Mouse (Mus musculus): Measurements from ENCODE around the gene Cebpe. TPM values are rescaled to one million over a fixed set of nuclear protein-coding genes. Genes with fewer than 3 reads are reported as not detected.

Cebpe gene
- polyA plus RNA-seq (2015; fragmentation: Illumina TruSeq; extraction: RNeasy Lipid Tissue Mini Kit (QIAGEN cat#74804); ENCODE audit: insufficient read depth, low read depth, low replicate concordance): not detected

GRCm38 (mm10) chr14:54712074-54712473, at the start of gene Cebpe:
Gene Cebpe (minus strand): TSS chr14:54712174.

DNA sequence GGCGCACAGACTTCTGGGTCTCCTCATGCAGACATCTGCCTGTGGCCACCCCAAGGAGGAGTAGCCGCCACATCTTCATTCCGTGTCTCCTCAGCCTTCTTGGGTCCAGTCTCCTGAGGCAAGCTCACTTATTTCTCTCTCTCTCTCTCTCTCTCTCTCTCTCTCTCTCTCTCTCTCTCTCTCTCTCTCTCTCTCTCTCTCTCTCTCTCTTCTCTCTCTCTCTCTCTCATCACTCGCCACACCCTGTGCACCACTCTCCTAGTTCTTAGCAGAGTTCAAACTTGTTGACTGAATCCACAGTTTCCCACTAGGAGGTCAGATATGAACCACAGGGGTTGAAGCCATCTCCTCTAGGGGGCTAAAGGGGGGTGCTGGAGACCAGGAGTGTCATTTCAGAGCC, 13.2 kb downstream of the Cebpe start, which contains the start of gene Gm29776:
Gene Gm29776, minus strand, starts transcription at position 101 of the 400 bp plus-strand sequence.

DNA sequence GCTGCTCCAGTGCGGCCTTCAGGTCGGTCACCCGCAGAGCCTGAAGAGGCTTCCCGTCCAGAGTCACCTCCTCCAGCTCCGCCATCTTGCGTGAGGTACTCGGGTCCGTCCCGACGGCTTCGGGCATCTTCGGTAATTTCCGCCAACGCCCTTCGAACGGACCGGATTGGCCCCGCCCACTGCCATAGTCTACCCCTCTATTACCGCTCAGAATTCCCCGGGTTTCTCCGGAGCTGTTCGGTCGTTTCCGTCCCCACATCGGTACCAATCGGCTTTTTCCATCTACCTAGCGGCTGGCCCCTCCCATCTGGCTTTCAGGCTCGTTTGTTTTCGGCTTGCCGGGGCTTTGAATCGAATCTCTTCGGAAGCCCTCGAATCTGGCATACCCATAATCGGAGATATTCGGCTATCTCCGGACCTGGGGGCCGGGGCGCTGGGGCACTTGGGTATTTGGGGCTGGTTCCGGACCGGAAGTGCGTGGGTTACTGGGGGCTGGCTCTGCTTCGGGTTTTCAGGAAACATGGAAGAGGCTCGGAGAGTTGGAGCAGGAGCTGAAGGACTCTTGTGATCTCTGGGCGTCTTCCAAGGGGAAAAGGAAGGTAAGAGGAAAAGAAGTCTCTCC, 25.3 kb downstream of the Cebpe start, which contains the start of gene Acin1:
Gene Acin1, minus strand, starts transcription at position 410 of the 622 bp plus-strand sequence.

DNA sequence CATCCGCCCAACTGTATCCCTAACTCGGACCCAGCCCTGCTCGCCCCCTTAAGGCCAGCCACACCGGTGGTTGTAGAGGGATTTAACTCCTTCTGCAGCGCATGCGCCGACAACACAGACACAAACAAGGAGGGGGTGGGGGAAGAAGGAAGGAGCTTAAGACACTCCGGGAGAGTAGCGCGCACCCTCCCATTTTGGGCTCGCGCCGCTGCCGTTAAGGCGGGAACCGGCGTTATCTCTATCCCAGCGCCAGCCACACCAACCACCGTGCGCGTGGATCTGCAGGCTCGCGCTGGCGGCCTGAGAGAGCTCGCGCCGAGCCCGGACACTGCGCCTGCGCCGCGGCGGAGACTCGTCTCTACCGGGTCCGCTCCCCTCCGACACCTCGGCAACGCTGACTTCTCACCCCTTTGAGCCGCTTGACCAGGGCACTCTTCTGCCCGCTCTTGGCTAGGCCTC, 25.9 kb downstream of the Cebpe start, which contains the start of gene 1700123O20Rik:
Gene 1700123O20Rik, plus strand, starts transcription at position 154 of the 459 bp plus-strand sequence.

Other genes starting within 250 kb of the Cebpe start
- gene Lrp10, start 248.0 kb downstream of the Cebpe start, polyA plus RNA-seq (2015; fragmentation: Illumina TruSeq; extraction: RNeasy Lipid Tissue Mini Kit (QIAGEN cat#74804); ENCODE audit: insufficient read depth, low read depth, low replicate concordance): 15.9 TPM
- gene Rem2, start 236.1 kb downstream of the Cebpe start, polyA plus RNA-seq (2015; fragmentation: Illumina TruSeq; extraction: RNeasy Lipid Tissue Mini Kit (QIAGEN cat#74804); ENCODE audit: insufficient read depth, low read depth, low replicate concordance): not detected
- 3.7 TPM for gene Prmt5, start 194.6 kb downstream of the Cebpe start, polyA plus RNA-seq (2015; fragmentation: Illumina TruSeq; extraction: RNeasy Lipid Tissue Mini Kit (QIAGEN cat#74804); ENCODE audit: insufficient read depth, low read depth, low replicate concordance)
- gene Haus4, start 157.6 kb downstream of the Cebpe start, polyA plus RNA-seq (2015; fragmentation: Illumina TruSeq; extraction: RNeasy Lipid Tissue Mini Kit (QIAGEN cat#74804); ENCODE audit: insufficient read depth, low read depth, low replicate concordance): 3.0 TPM
- 6.6 TPM for gene Ajuba, start 134.6 kb downstream of the Cebpe start, polyA plus RNA-seq (2015; fragmentation: Illumina TruSeq; extraction: RNeasy Lipid Tissue Mini Kit (QIAGEN cat#74804); ENCODE audit: insufficient read depth, low read depth, low replicate concordance)
- gene 4931414P19Rik, start 106.2 kb downstream of the Cebpe start, polyA plus RNA-seq (2015; fragmentation: Illumina TruSeq; extraction: RNeasy Lipid Tissue Mini Kit (QIAGEN cat#74804); ENCODE audit: insufficient read depth, low read depth, low replicate concordance): 2.7 TPM
- gene Psmb5, start 94.2 kb downstream of the Cebpe start, polyA plus RNA-seq (2015; fragmentation: Illumina TruSeq; extraction: RNeasy Lipid Tissue Mini Kit (QIAGEN cat#74804); ENCODE audit: insufficient read depth, low read depth, low replicate concordance): 27.3 TPM
- not detected for gene Psmb11, start 90.7 kb downstream of the Cebpe start, polyA plus RNA-seq (2015; fragmentation: Illumina TruSeq; extraction: RNeasy Lipid Tissue Mini Kit (QIAGEN cat#74804); ENCODE audit: insufficient read depth, low read depth, low replicate concordance)
- gene Gm17606, start 71.2 kb downstream of the Cebpe start, polyA plus RNA-seq (2015; fragmentation: Illumina TruSeq; extraction: RNeasy Lipid Tissue Mini Kit (QIAGEN cat#74804); ENCODE audit: insufficient read depth, low read depth, low replicate concordance): not detected
- gene Cdh24, start 70.8 kb downstream of the Cebpe start, polyA plus RNA-seq (2015; fragmentation: Illumina TruSeq; extraction: RNeasy Lipid Tissue Mini Kit (QIAGEN cat#74804); ENCODE audit: insufficient read depth, low read depth, low replicate concordance): 0.83 TPM
- gene 1700123O20Rik, start 26.0 kb downstream of the Cebpe start, polyA plus RNA-seq (2015; fragmentation: Illumina TruSeq; extraction: RNeasy Lipid Tissue Mini Kit (QIAGEN cat#74804); ENCODE audit: insufficient read depth, low read depth, low replicate concordance): 8.7 TPM
- gene Acin1, start 25.2 kb downstream of the Cebpe start, polyA plus RNA-seq (2015; fragmentation: Illumina TruSeq; extraction: RNeasy Lipid Tissue Mini Kit (QIAGEN cat#74804); ENCODE audit: insufficient read depth, low read depth, low replicate concordance): 44.3 TPM
- not detected for gene Gm29776, start 13.3 kb downstream of the Cebpe start, polyA plus RNA-seq (2015; fragmentation: Illumina TruSeq; extraction: RNeasy Lipid Tissue Mini Kit (QIAGEN cat#74804); ENCODE audit: insufficient read depth, low read depth, low replicate concordance)
- gene Slc7a8, start 69.8 kb upstream of the Cebpe start, polyA plus RNA-seq (2015; fragmentation: Illumina TruSeq; extraction: RNeasy Lipid Tissue Mini Kit (QIAGEN cat#74804); ENCODE audit: insufficient read depth, low read depth, low replicate concordance): 30.4 TPM
- gene Rnf212b, start 102.0 kb upstream of the Cebpe start, polyA plus RNA-seq (2015; fragmentation: Illumina TruSeq; extraction: RNeasy Lipid Tissue Mini Kit (QIAGEN cat#74804); ENCODE audit: insufficient read depth, low read depth, low replicate concordance): not detected
- gene Homez, start 158.8 kb upstream of the Cebpe start, polyA plus RNA-seq (2015; fragmentation: Illumina TruSeq; extraction: RNeasy Lipid Tissue Mini Kit (QIAGEN cat#74804); ENCODE audit: insufficient read depth, low read depth, low replicate concordance): 2.0 TPM
- 5.1 TPM for gene Ppp1r3e, start 165.4 kb upstream of the Cebpe start, polyA plus RNA-seq (2015; fragmentation: Illumina TruSeq; extraction: RNeasy Lipid Tissue Mini Kit (QIAGEN cat#74804); ENCODE audit: insufficient read depth, low read depth, low replicate concordance)
- gene Bcl2l2, start 171.2 kb upstream of the Cebpe start, polyA plus RNA-seq (2015; fragmentation: Illumina TruSeq; extraction: RNeasy Lipid Tissue Mini Kit (QIAGEN cat#74804); ENCODE audit: insufficient read depth, low read depth, low replicate concordance): 10.9 TPM
- gene Gm20521, start 171.3 kb upstream of the Cebpe start, polyA plus RNA-seq (2015; fragmentation: Illumina TruSeq; extraction: RNeasy Lipid Tissue Mini Kit (QIAGEN cat#74804); ENCODE audit: insufficient read depth, low read depth, low replicate concordance): not detected
- 68.9 TPM for gene Pabpn1, start 180.3 kb upstream of the Cebpe start, polyA plus RNA-seq (2015; fragmentation: Illumina TruSeq; extraction: RNeasy Lipid Tissue Mini Kit (QIAGEN cat#74804); ENCODE audit: insufficient read depth, low read depth, low replicate concordance)
- 21.4 TPM for gene Slc22a17, start 201.0 kb upstream of the Cebpe start, polyA plus RNA-seq (2015; fragmentation: Illumina TruSeq; extraction: RNeasy Lipid Tissue Mini Kit (QIAGEN cat#74804); ENCODE audit: insufficient read depth, low read depth, low replicate concordance)
- gene Efs, start 214.0 kb upstream of the Cebpe start, polyA plus RNA-seq (2015; fragmentation: Illumina TruSeq; extraction: RNeasy Lipid Tissue Mini Kit (QIAGEN cat#74804); ENCODE audit: insufficient read depth, low read depth, low replicate concordance): 2.7 TPM
- not detected for gene Il25, start 220.5 kb upstream of the Cebpe start, polyA plus RNA-seq (2015; fragmentation: Illumina TruSeq; extraction: RNeasy Lipid Tissue Mini Kit (QIAGEN cat#74804); ENCODE audit: insufficient read depth, low read depth, low replicate concordance)
- gene Cmtm5, start 224.1 kb upstream of the Cebpe start, polyA plus RNA-seq (2015; fragmentation: Illumina TruSeq; extraction: RNeasy Lipid Tissue Mini Kit (QIAGEN cat#74804); ENCODE audit: insufficient read depth, low read depth, low replicate concordance): 1.1 TPM

All from pancreas, adult 10 weeks (tissue).